Mouse (Mus musculus) induced T-regulatory cell, adult 2 months (primary cell): ENCODE measurements around the gene Hpgd.
"Not testable (repeated sequence)": the region's sequence is repeated elsewhere in the genome, so short reads cannot be mapped to it uniquely, and the experiment has no call there.

ENCODE experiments used
- DNase-seq: peaks from one replicate; pipeline ENCODE4 v3.0.0-alpha.2; 2012; ENCODE audit warnings: low read depth

The Hpgd gene

DNA sequence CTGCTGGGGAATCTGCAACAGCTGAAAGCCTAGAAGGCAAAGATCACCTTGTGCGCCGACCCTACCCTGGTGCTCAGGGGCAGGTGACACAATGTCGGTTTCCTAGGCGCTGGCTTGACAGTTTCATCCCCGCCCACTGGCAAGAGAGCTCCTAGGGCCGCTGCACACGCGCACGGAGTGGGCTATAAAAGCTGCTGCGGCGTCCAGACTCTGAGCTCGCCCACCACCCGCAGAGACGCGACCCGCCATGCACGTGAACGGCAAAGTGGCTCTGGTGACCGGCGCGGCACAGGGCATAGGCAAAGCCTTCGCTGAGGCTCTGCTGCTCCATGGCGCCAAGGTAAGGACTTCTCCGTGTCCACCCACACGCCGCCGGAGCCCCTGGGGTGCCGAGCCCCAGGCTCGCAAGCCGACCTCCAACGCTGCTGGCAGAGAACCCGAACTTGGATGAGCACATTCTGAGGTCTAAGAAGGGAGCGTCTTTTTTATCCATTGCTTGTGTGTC lies at the start of gene Hpgd:
TSS of gene Hpgd (plus strand) at position 213 of the 505 bp plus-strand sequence.
- DNase-seq, result no peak

DNA sequence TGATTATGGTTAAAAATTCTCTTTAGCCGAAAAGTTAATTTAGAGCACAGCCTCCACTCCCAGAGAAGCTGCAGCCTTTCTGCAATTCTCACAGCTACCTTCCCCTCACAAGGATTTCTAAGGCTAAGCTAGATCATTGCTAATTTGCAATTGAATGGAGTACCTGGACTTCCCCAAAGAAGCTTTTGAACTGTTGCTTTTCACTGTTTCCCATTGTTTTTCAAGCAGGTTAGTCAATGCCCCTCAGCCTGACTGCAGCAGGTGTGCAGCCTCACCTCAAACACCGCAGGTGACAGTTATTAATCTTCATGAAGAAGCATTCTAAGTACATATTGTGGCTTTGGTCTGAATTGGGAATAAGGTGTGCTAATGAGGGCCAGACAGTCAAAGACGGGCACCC lies 42.7 kb upstream of the Hpgd start:
- not testable (repeated sequence) for DNase-seq

GRCm38 (mm10) chr8:56252314-56252713 lies 42.1 kb upstream of the Hpgd start:
- DNase-seq, result no peak

- no peak for DNase-seq
These were observed 33.2 kb upstream of the Hpgd start for GRCm38 (mm10) chr8:56261190-56261589.

DNA sequence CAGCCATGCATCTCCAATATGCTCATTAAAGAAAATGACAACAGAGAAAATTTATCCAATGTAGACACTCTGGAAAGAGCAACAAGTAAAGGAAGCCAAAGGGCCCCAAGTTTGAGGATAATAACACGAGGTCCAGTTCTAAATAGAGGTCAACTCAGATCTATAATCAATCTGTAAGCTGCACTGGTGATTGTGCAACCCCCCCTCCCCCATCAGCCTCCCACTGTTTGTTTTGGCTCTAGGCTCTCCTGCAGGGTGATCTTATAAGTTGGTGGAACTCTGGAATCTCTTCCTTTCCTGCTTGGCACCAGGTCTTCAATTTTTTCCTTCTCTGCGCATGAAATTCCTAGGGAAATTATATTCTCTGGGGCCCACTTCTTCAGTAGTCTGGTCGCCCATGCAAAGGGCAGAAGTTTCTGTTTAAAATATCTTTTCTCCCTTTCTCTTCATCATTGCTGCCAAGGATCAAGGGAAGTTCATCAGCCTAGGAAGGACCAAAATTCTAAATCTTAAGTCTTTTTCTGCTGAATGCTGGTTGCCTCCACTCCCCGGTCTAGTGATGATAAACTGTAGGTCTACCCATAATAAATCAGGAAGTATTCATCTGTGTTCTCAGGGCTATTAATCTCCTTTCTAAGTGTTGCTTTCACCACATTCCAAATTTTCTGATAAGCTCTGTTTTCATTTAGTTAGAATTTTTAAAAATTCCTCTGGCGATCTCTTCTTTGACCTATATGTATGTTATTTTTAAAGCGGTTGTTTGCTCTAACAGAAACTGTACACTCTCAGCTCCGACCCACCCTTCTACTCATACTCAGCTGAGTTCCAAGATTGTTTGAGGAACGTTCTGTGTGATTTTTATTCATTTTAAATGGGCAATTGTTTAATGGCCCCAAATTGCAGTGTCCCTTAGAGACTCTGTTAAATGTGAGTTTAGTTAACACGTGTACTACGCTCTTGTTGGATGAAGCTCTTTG lies 24.4 kb upstream of the Hpgd start:
- DNase-seq, result no peak

DNA sequence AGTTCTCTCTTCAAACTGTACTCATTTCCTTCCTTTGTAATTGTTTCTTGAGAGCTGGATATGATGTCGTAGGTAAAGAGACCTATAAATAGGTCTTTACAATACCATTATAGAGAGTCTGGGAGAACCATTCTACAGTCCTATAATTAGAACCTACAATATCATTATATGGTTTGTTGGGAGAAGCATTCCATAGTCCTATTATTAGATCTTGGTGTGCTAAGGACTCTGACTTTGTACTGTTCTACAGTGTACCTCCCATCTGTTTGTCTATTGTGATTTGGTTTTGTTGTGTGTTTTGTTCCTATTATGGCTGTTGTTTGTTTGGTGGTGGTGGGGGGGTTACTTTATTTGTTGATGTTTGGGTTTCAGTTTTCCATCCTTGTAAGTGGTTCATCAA lies 21.5 kb upstream of the Hpgd start:
- DNase-seq, result no peak

- DNase-seq, result no peak
These were observed 19.1 kb upstream of the Hpgd start for GRCm38 (mm10) chr8:56275316-56275715.

DNA sequence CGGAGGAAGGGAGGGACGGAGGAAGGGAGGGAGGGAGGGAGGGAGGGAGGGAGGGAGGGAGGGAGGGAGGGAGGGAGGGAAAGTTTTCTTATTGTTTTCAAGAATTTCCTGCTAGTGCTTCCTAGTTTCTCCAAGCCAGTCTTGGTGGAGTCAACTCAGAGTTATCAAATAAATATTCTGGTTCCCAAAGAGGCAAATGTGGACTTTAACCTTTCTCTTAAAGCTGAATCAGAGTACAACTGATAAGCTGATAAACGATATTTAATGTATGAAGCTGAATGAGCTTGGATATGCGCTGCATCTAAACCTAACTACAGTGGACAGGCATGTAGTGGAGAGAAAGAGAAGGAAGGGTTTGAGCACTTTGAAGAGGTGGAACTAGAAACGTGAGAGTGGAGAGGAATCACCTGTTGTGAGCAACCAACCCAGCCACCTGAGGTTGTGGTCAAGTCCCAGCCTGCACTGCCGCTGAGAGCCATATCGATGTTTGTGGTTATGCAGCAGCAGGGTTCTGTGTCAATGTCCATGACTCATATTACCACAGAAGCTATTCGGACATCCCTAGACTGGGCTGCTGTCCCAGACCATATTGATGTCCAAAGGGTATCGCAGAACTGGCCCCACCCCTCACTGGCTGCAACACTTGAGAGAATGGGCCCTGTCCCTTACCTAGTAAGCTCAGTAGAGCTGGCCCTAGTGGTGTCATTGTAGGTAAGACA lies 16.4 kb upstream of the Hpgd start:
- DNase-seq, result no peak

GRCm38 (mm10) chr8:56278545-56279063 lies 15.8 kb upstream of the Hpgd start:
- DNase-seq, result no peak

GRCm38 (mm10) chr8:56283936-56284335 lies 10.4 kb upstream of the Hpgd start:
- DNase-seq, result no peak

GRCm38 (mm10) chr8:56284957-56285356 lies 9.4 kb upstream of the Hpgd start:
- no peak for DNase-seq

- DNase-seq, result no peak
These were observed 7.7 kb upstream of the Hpgd start for GRCm38 (mm10) chr8:56286717-56287116.

DNA sequence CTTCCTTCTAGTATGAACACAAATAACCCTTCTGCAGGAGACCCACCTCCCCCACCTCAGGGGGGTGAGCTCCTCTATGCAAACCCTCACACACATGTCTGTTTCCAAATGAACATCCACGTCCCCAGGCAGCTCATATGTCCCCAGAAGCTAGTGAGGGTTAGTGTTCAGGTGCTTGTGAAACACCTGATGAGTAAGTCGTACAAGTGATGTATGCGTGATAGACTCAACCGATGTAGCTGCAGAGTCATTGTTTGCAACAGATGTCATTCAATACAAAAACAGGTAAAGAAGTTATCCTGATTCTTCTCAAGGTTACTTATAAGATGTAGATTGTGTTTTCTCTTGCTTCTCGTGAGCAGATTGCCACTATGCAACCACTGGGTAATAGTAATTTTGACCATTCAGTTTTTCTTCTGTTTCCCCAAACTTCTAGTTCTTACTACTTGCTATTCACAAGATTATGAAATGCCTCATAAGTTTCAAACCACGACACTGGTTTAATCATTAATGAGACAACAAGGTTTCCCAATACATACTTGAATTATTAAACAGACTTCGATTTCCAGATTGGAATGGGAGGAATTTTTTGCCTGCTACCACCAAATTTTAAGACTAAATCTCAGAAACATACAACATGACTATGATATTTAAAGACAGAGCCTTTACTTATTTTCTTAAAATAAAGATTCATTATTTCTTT lies 6.9 kb upstream of the Hpgd start:
- DNase-seq, result no peak

DNA sequence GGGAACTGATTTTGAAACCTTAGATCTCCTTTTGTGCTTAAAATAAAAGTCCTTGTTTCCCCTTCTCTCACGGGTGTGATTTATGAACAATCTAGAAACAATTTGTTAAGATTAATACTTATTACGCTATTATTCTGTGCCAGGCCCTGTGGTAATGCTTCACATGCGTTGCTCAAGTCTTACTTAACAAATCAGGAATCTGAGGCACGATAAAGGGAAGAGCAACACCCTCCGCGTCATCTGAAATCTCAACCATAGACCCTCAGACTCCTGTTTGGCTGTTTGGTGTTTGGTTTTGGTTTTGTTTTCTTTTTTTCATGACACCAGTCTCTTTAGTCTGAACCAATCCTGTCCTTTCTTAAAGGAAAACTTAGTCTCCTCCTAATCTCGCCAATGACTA lies 2.1 kb upstream of the Hpgd start:
- DNase-seq, result no peak

DNA sequence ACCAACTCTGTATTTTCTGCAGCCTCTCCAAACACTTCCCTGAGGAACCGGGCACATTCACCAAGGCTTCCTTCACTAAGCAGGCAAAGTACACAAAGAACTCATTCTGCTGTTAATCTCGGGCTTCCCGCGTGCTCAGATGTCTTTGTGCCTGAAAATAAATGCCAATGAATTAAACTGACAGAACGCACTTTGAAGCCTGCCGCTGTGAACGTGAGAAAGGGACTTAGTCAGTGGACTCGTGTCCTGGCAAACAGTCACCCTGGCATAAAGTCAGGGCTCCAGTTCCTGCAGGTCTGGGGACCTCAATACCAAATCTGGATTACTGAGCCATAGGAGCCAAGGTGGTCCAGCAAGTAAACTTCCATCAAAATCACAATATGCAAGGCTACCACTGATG lies 905 bp upstream of the Hpgd start:
- DNase-seq, result no peak

DNA sequence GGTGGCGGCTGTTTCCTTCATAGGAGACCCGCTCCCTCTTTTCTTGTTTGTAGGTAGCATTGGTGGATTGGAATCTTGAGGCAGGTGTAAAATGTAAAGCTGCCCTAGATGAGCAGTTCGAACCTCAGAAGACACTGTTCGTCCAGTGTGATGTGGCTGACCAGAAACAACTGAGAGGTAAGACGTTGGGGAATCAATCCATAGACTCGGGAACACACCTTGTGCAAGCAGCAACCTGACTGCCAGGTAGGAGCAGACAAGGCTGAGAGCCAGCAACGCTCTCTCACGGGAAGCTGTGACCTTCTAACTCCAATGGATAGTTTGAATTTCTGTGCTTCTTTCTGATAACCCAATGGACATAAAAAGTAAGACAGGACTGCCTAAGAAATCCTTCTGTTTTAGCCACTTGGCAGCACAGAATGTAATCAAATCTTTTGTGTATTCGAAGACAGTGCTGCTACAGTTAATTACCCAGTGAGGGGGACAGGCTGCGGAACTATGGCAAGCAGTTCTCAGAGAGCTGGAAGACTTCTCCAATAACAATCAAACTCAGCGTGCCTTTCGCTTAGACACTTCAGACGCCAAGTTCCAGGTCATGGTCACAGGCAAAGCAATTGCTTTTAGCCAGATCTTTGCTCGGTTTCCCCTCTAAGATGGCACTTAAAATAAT lies 636 bp downstream of the Hpgd start:
- DNase-seq, result no peak

GRCm38 (mm10) chr8:56299421-56299820 lies 5.0 kb downstream of the Hpgd start:
- DNase-seq, result no peak

DNA sequence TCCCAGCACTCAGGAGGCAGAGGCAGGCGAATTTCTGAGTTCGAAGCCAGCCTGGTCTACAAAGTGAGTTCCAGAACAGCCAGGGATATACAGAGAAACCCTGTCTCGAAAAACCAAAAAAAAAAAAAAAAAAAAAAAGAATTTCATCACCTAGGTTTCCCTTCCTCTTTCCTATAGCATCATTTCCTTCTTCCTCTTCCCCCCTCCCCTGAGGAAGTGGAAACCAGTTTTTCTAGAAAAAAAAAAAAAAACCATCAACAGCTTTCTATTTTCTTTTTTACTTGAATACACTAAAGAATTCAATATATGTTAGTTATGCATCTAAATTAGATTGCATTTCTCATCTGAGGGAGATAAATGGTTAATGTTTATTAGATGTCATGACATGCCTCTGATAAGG lies 6.9 kb downstream of the Hpgd start:
- not testable (repeated sequence) for DNase-seq

GRCm38 (mm10) chr8:56304595-56304994 lies 10.2 kb downstream of the Hpgd start:
- no peak for DNase-seq

- DNase-seq, result no peak
These were observed 19.2 kb downstream of the Hpgd start for GRCm38 (mm10) chr8:56313622-56314021.

DNA sequence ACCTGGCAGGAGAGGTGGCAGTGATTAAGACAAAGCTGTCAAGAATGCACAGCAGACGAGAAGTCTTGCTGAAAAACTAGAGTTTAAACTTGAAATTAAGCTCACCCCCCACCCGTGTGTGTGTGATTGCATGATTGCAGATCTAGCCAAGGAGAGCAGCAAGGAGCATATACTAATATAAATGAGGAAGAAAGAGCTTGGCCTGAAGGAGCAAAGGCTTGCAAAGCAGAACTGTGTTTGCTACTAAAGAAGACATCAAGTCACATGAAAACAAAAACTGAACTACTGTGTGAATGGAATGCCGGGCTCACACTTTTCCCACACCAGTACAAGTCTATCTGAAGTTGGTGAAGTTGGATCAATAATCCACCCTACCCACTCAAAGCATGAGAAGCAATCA lies 20.8 kb downstream of the Hpgd start:
- no peak for DNase-seq

DNA sequence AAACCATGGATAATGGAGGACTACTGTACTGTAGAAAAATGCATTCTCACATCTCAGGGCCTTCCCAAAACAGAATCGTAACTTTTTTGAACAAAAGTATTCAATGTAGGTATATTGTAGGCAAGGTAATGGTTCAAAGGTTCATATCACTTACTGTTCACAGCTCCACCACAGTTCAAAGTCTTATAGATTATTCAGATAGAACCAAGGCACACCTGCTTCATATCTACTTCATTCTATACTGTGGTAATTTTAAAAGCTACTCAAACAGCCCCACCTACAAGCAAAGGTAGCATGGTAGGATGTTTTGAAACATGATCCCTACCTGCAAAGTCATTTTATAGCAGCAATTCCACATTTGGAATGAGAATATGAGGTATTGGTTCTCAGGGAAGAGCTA lies 28.9 kb downstream of the Hpgd start:
- DNase-seq, result no peak
